Mouse (Mus musculus) liver, embryonic 15.5 days (tissue): ENCODE results near the gene Gins2. TPM values are rescaled to one million over a fixed set of nuclear protein-coding genes. Genes with fewer than 3 reads are reported as not detected.

Experiments used
- ATAC-seq: fragments of 200-750 bp; cut with Nextera tagmentation; 2 replicates; pipeline ENCODE4 v1.8.0; 2017; ENCODE audit warnings: moderate number of reproducible peaks, mild to moderate bottlenecking, moderate library complexity; ENCODE audit not compliant: insufficient read depth
- H3K27ac ChIP-seq: fragments of 300-500 bp; sonication (generic); replicated peaks from 2 replicates; pipeline ENCODE4 v1.5.1; 2015; ENCODE audit warnings: mild to moderate bottlenecking, inconsistent platforms
- H3K27me3 ChIP-seq: fragments of 300-500 bp; sonication (generic); 2 replicates; pipeline ENCODE4 v1.6.1; 2015; ENCODE audit warnings: mild to moderate bottlenecking, inconsistent platforms
- H3K36me3 ChIP-seq: fragments of 300-500 bp; sonication (generic); replicated peaks from 2 replicates; pipeline ENCODE4 v1.6.1; 2015; ENCODE audit warnings: moderate library complexity, mild to moderate bottlenecking, inconsistent platforms
- H3K4me1 ChIP-seq: fragments of 300-500 bp; sonication (generic); replicated peaks from 2 replicates; pipeline ENCODE4 v1.6.1; 2015; ENCODE audit warnings: inconsistent platforms
- H3K4me2 ChIP-seq: fragments of 300-500 bp; sonication (generic); 2 replicates; pipeline ENCODE4 v1.6.1; 2015; ENCODE audit warnings: moderate library complexity, mild to moderate bottlenecking, inconsistent platforms
- H3K4me3 ChIP-seq: fragments of 300-500 bp; sonication (generic); replicated peaks from 2 replicates; pipeline ENCODE4 v1.5.1; 2015; ENCODE audit warnings: mild to moderate bottlenecking, inconsistent platforms
- H3K9ac ChIP-seq: fragments of 300-500 bp; sonication (generic); 2 replicates; pipeline ENCODE4 v1.6.1; 2015; ENCODE audit warnings: moderate library complexity, mild to moderate bottlenecking, inconsistent platforms
- H3K9me3 ChIP-seq: fragments of 300-500 bp; sonication (generic); replicated peaks from 2 replicates; pipeline ENCODE4 v1.6.1; 2016; ENCODE audit warnings: inconsistent platforms
- WGBS: fragments of 180-500 bp; shearing (Covaris S2); methylation state at CpG from one replicate; pipeline ENCODE4 v1.1.7; 2015; ENCODE audit warnings: mixed read lengths; ENCODE audit not compliant: insufficient replicate concordance; 5-methylcytosine and 5-hydroxymethylcytosine counted together
- polyA plus RNA-seq: library from polyadenylated mRNA; unstranded; fragments of >200 nt; fragmentation: Nextera tagmentation; extraction: Ambion mirVana; gene quantifications from 2 replicates; pipeline ENCODE4 v1.2.1, GENCODE M21; 2015

The Gins2 gene
- 50.1 and 52.3 TPM in 2 replicates for polyA plus RNA-seq

- H3K4me1 ChIP-seq, result peaks cover 33% of the 10 kb centered on the region
- peak within 1 kb of the TSS; percentile 83 for H3K9ac ChIP-seq
- H3K4me3 ChIP-seq, result peak within 1 kb of the TSS; percentile 77
- no peaks in the 10 kb centered on the region for H3K27me3 ChIP-seq
- H3K9me3 ChIP-seq, result no peaks in the 10 kb centered on the region
- ATAC-seq, result peak; percentile 96
- WGBS, result under 1% methylated on average over 67 of the region's 67 CpGs
- peak within 1 kb of the TSS; percentile 98 for H3K4me2 ChIP-seq
- peak within 1 kb of the TSS; percentile 72 for H3K27ac ChIP-seq
- peaks cover 18% of the 10 kb centered on the region for H3K36me3 ChIP-seq
Observed at GRCm38 (mm10) chr8:120588908-120589771, at the start of gene Gins2. Gene Gins2 (minus strand): TSS chr8:120589304.

GRCm38 (mm10) chr8:120634329-120634839 is 45.3 kb upstream of the Gins2 start:
- Histone ChIP-seq H3K4me1 (peaks cover 15% of the 10 kb centered on the region), H3K27me3 (peaks cover 77% of the 10 kb centered on the region), H3K36me3 (no peaks in the 10 kb centered on the region), H3K9me3 (no peaks in the 10 kb centered on the region), H3K9ac (peak overlapping the region; percentile 11; the same call in 1 of the 2 replicates), H3K4me3 (peak overlapping the region; percentile 56), H3K4me2 (peak overlapping the region; percentile 84), H3K27ac (no peak overlapping the region)
- peak; percentile 63; the same call in 1 of the 2 replicates for ATAC-seq
- under 1% methylated on average over 42 of the region's 42 CpGs for WGBS

- 2% methylated on average over 44 of the region's 44 CpGs for WGBS
- Histone ChIP-seq H3K27me3 (peaks cover 77% of the 10 kb centered on the region), H3K4me3 (peak overlapping the region; percentile 56), H3K4me2 (peak overlapping the region; percentile 84), H3K27ac (no peak overlapping the region), H3K9ac (no peak overlapping the region), H3K9me3 (no peaks in the 10 kb centered on the region), H3K36me3 (no peaks in the 10 kb centered on the region), H3K4me1 (peaks cover 15% of the 10 kb centered on the region)
- no peak for ATAC-seq
Observed at GRCm38 (mm10) chr8:120633665-120634271, 44.7 kb upstream of the Gins2 start.

GRCm38 (mm10) chr8:120632969-120633664 is 44.0 kb upstream of the Gins2 start:
- H3K4me1 ChIP-seq, result peaks cover 15% of the 10 kb centered on the region
- H3K4me3 ChIP-seq, result peak overlapping the region; percentile 56
- no peak overlapping the region for H3K9ac ChIP-seq
- H3K4me2 ChIP-seq, result peak overlapping the region; percentile 84
- WGBS, result 42% methylated on average over 17 of the region's 17 CpGs
- no peak for ATAC-seq
- H3K27ac ChIP-seq, result no peak overlapping the region
- H3K9me3 ChIP-seq, result no peaks in the 10 kb centered on the region
- H3K27me3 ChIP-seq, result peaks cover 77% of the 10 kb centered on the region
- no peaks in the 10 kb centered on the region for H3K36me3 ChIP-seq

- no peak for ATAC-seq
- Histone ChIP-seq H3K9me3 (no peaks in the 10 kb centered on the region), H3K4me1 (peaks cover 15% of the 10 kb centered on the region), H3K4me2 (no peak overlapping the region), H3K36me3 (no peaks in the 10 kb centered on the region), H3K27me3 (peaks cover 69% of the 10 kb centered on the region), H3K9ac (no peak overlapping the region), H3K27ac (no peak overlapping the region), H3K4me3 (no peak overlapping the region)
- 76% methylated on average over 21 of the region's 21 CpGs for WGBS
Observed at GRCm38 (mm10) chr8:120631441-120632375, 42.6 kb upstream of the Gins2 start.

- 27% methylated on average over 6 of the region's 6 CpGs for WGBS
Observed at GRCm38 (mm10) chr8:120630848-120631247, 41.7 kb upstream of the Gins2 start.

GRCm38 (mm10) chr8:120630031-120630430 is 40.9 kb upstream of the Gins2 start:
- Histone ChIP-seq H3K27me3 (peaks cover 53% of the 10 kb centered on the region), H3K36me3 (no peaks in the 10 kb centered on the region), H3K9ac (no peak overlapping the region), H3K4me2 (no peak overlapping the region), H3K27ac (no peak overlapping the region), H3K4me1 (peaks cover 15% of the 10 kb centered on the region), H3K4me3 (no peak overlapping the region), H3K9me3 (no peaks in the 10 kb centered on the region)
- no peak for ATAC-seq
- WGBS, result 55% methylated on average over 5 of the region's 5 CpGs

More at GRCm38 (mm10) chr8:120630848-120631247, 41.7 kb upstream of the Gins2 start:
- H3K27ac ChIP-seq, result no peak overlapping the region
- no peaks in the 10 kb centered on the region for H3K36me3 ChIP-seq
- H3K9me3 ChIP-seq, result no peaks in the 10 kb centered on the region
- H3K27me3 ChIP-seq, result peaks cover 60% of the 10 kb centered on the region
- no peak overlapping the region for H3K4me2 ChIP-seq
- ATAC-seq, result no peak
- no peak overlapping the region for H3K4me3 ChIP-seq
- H3K9ac ChIP-seq, result no peak overlapping the region
- peaks cover 15% of the 10 kb centered on the region for H3K4me1 ChIP-seq

GRCm38 (mm10) chr8:120627298-120627697 is 38.2 kb upstream of the Gins2 start:
- Histone ChIP-seq H3K27ac (no peak overlapping the region), H3K36me3 (no peaks in the 10 kb centered on the region), H3K9ac (no peak overlapping the region), H3K4me2 (no peak overlapping the region), H3K4me3 (no peak overlapping the region), H3K27me3 (peaks cover 25% of the 10 kb centered on the region), H3K9me3 (no peaks in the 10 kb centered on the region), H3K4me1 (peaks cover 11% of the 10 kb centered on the region)
- no peak for ATAC-seq
- 71% methylated on average over 5 of the region's 5 CpGs for WGBS

GRCm38 (mm10) chr8:120626461-120626860 is 37.4 kb upstream of the Gins2 start:
- ATAC-seq, result no peak
- Histone ChIP-seq H3K36me3 (no peaks in the 10 kb centered on the region), H3K9ac (no peak overlapping the region), H3K4me2 (no peak overlapping the region), H3K4me1 (peaks cover 19% of the 10 kb centered on the region), H3K27ac (no peak overlapping the region), H3K4me3 (no peak overlapping the region), H3K9me3 (no peaks in the 10 kb centered on the region), H3K27me3 (peaks cover 17% of the 10 kb centered on the region)
- 66% methylated on average over 11 of the region's 11 CpGs for WGBS

- Histone ChIP-seq H3K9ac (no peak overlapping the region), H3K4me3 (no peak overlapping the region), H3K4me1 (peaks cover 35% of the 10 kb centered on the region), H3K9me3 (no peaks in the 10 kb centered on the region), H3K27me3 (no peaks in the 10 kb centered on the region), H3K27ac (no peak overlapping the region), H3K4me2 (no peak overlapping the region), H3K36me3 (no peaks in the 10 kb centered on the region)
- 19% methylated on average over 2 of the region's 2 CpGs for WGBS
- 0 out of 2 replicates have a peak, but pooled peaks have one; percentile 33 for ATAC-seq
Observed at GRCm38 (mm10) chr8:120623608-120624007, 34.5 kb upstream of the Gins2 start.
